Mouse (Mus musculus) hindbrain, embryonic 15.5 days (tissue): ENCODE data around the gene Plac8. TPM values are rescaled to one million over a fixed set of nuclear protein-coding genes. Genes with fewer than 3 reads are reported as not detected.

Experiments used
- ATAC-seq: fragments of 200-750 bp; cut with Nextera tagmentation; 2 replicates; pipeline ENCODE4 v1.8.0; 2017; ENCODE audit warnings: low read depth, moderate number of reproducible peaks, moderate TSS enrichment; ENCODE audit not compliant: low FRiP score
- H3K27ac ChIP-seq: fragments of 300-500 bp; sonication (generic); replicated peaks from 2 replicates; pipeline ENCODE4 v1.5.1; 2015; ENCODE audit warnings: mild to moderate bottlenecking, inconsistent platforms
- H3K27me3 ChIP-seq: fragments of 300-500 bp; sonication (generic); 2 replicates; pipeline ENCODE4 v1.6.1; 2015; ENCODE audit warnings: control low read depth, inconsistent platforms
- H3K36me3 ChIP-seq: fragments of 300-500 bp; sonication (generic); 2 replicates; pipeline ENCODE4 v1.6.1; 2015; ENCODE audit warnings: control low read depth, inconsistent platforms
- H3K4me1 ChIP-seq: fragments of 300-500 bp; sonication (generic); replicated peaks from 2 replicates; pipeline ENCODE4 v1.6.1; 2015; ENCODE audit warnings: control low read depth, inconsistent platforms
- H3K4me2 ChIP-seq: fragments of 300-500 bp; sonication (generic); 2 replicates; pipeline ENCODE4 v1.6.1; 2015; ENCODE audit warnings: moderate library complexity, mild to moderate bottlenecking, inconsistent platforms
- H3K4me3 ChIP-seq: fragments of 300-500 bp; sonication (generic); 2 replicates; pipeline ENCODE4 v1.5.1; 2015; ENCODE audit warnings: mild to moderate bottlenecking, inconsistent platforms
- H3K9ac ChIP-seq: fragments of 300-500 bp; sonication (generic); 2 replicates; pipeline ENCODE4 v1.6.1; 2015; ENCODE audit warnings: inconsistent platforms
- H3K9me3 ChIP-seq: fragments of 300-500 bp; sonication (generic); 2 replicates; pipeline ENCODE4 v1.6.1; 2016; ENCODE audit warnings: control low read depth, inconsistent platforms
- WGBS: fragments of 180-500 bp; shearing (Covaris S2); methylation state at CpG from one replicate; pipeline ENCODE4 v1.1.7; 2015; 5-methylcytosine and 5-hydroxymethylcytosine counted together
- polyA plus RNA-seq: library from polyadenylated mRNA; unstranded; fragments of >200 nt; fragmentation: Nextera tagmentation; extraction: Ambion mirVana; gene quantifications from 2 replicates; pipeline ENCODE4 v1.2.1, GENCODE M21; 2015

The Plac8 gene
- polyA plus RNA-seq, 1 experiment from 2014 or later: 0.35 TPM

DNA sequence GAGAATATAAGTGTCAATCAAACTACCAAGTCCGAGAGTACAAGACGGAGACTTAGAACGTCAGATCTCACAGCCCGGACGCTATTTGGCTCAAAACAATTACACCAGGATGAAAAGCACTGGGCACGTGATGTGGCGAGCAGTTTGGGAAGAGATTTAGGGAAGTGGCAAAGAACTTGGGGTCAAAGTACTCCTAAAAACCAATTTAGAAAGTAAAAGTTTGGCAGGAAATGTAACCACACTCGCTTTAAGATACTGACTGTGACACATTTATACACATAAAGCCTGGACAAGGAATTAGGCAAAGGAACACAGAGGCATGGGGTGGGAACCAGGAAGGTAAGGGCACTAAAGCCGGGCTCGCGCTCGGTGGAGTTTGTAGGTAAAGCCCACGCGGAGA lies 15.0 kb downstream of the Plac8 start:
- WGBS: 88% methylated on average over 14 of the region's 14 CpGs
- H3K4me1 ChIP-seq: no peaks in the 10 kb centered on the region
- H3K4me2 ChIP-seq: no peak overlapping the region
- no peaks in the 10 kb centered on the region for H3K27me3 ChIP-seq
- H3K27ac ChIP-seq: no peak overlapping the region
- H3K36me3 ChIP-seq: no peaks in the 10 kb centered on the region
- no peaks in the 10 kb centered on the region for H3K9me3 ChIP-seq
- H3K9ac ChIP-seq: no peak overlapping the region
- H3K4me3 ChIP-seq: no peak overlapping the region
- no peak for ATAC-seq

DNA sequence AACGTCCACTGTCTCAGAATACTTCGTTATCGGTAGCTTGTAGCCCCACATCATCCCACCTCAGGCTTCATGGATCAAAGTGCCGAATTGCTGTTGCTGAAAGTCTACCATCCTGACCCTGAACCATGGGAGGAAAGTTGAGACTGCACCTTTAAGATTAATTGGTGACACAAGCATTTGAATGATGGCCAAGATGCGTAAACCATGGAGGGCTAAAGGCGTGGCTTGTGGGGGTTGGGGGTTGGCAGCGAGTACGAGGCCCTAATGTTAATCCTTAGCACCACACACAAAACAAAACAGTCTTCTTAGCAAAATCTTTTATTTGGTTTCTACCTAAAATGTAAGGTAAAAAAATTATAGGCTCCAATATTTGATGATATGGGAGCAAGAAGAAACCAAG lies 18.6 kb downstream of the Plac8 start:
- Histone ChIP-seq H3K36me3 (peaks cover 12% of the 10 kb centered on the region), H3K27ac (no peak overlapping the region), H3K9ac (no peak overlapping the region), H3K9me3 (no peaks in the 10 kb centered on the region), H3K27me3 (no peaks in the 10 kb centered on the region), H3K4me2 (no peak overlapping the region), H3K4me1 (no peaks in the 10 kb centered on the region), H3K4me3 (no peak overlapping the region)
- ATAC-seq: no peak
- WGBS: 71% methylated on average over 8 of the region's 8 CpGs

DNA sequence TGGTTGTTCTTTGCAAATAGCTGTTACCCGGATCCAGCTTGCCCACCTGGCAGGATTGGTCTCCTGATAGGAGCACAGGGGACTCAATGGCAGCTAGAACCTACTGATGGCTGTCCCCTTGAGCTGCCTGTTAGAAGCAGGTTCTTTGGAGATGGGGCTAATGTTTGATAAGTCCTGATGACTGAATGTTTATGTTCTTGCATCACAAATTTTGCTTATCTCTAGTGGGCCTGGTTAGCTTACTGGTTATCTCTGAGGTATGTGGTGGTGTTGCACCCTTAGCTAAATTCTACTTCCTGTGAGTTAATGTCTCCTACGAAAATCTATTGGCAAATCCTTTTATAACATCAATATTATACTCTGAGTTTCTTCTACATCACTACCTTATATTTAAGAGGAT lies 20.1 kb downstream of the Plac8 start:
- ATAC-seq: no peak

DNA sequence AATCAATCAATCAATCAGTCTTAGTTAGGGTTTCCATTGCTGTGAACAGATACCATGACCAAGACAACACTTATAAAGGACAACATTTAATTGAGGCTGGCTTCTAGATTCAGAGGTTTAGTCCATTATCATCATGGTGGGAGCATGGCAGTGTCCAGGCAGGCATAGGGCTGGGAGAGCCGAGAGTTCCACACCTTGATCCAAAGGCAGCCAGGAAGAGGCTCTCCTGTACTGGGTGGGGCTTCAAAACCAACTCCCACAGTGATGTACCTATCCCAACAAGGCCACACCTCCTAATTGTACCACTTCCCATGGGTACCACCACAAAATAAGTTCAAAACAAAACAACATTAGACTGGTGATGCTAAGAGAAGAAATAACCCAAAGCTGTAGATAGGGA lies 21.9 kb downstream of the Plac8 start:
- Histone ChIP-seq H3K9me3 (no peaks in the 10 kb centered on the region), H3K4me1 (no peaks in the 10 kb centered on the region), H3K9ac (no peak overlapping the region), H3K27me3 (no peaks in the 10 kb centered on the region), H3K4me3 (no peak overlapping the region), H3K4me2 (no peak overlapping the region), H3K27ac (no peak overlapping the region), H3K36me3 (peaks cover 42% of the 10 kb centered on the region)
- no peak for ATAC-seq
- WGBS: 100% methylated on average over 1 of the region's 1 CpGs

More for the DNA sequence above, 20.1 kb downstream of the Plac8 start:
- Histone ChIP-seq H3K9ac (no peak overlapping the region), H3K4me2 (no peak overlapping the region), H3K36me3 (peaks cover 26% of the 10 kb centered on the region), H3K9me3 (no peaks in the 10 kb centered on the region), H3K4me3 (no peak overlapping the region), H3K27me3 (no peaks in the 10 kb centered on the region), H3K27ac (no peak overlapping the region), H3K4me1 (no peaks in the 10 kb centered on the region)
- WGBS: 74% methylated on average over 2 of the region's 2 CpGs

DNA sequence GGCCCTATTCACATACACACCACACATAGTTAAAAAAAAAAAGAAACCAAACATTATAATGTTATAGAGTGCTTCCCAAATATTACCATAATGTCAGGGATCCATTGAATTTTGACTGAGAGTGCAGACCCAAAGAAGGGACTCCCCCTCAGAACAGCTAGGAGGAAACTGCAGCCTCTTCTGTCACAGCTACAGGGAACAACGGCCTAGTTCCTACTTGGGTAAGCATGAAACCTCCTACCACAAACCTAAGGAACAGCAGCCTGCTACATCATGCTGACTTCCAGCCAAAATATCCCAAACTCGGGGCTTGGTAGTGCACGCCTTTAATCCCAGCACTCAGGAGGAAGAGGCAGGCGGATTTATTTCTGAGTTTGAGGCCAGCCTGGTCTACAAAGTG lies 22.7 kb downstream of the Plac8 start:
- no peak overlapping the region for H3K27ac ChIP-seq
- H3K9me3 ChIP-seq: no peaks in the 10 kb centered on the region
- no peaks in the 10 kb centered on the region for H3K4me1 ChIP-seq
- no peak overlapping the region for H3K4me2 ChIP-seq
- H3K9ac ChIP-seq: no peak overlapping the region
- peaks cover 49% of the 10 kb centered on the region for H3K36me3 ChIP-seq
- 96% methylated on average over 4 of the region's 4 CpGs for WGBS
- no peaks in the 10 kb centered on the region for H3K27me3 ChIP-seq
- no peak overlapping the region for H3K4me3 ChIP-seq
- ATAC-seq: no peak

DNA sequence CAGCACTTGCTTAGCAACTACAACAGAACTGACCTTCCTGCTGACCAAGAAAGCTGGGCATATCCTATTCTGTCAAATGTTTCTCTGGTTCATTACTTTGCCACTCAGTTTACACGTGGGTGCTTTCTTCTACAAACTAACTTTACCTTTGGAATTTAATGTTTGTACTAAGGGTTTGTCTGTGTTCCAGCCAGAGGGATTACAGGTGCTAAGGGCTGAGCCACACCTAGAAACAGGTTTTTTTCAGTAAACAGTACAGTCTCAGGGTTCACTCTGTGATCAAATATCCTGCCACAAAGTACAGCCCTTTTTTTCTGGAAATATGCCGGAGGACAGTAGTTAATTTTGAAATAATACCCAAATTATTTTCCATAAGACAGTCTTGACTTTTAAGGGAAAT lies 23.8 kb downstream of the Plac8 start:
- 90% methylated on average over 2 of the region's 2 CpGs for WGBS

DNA sequence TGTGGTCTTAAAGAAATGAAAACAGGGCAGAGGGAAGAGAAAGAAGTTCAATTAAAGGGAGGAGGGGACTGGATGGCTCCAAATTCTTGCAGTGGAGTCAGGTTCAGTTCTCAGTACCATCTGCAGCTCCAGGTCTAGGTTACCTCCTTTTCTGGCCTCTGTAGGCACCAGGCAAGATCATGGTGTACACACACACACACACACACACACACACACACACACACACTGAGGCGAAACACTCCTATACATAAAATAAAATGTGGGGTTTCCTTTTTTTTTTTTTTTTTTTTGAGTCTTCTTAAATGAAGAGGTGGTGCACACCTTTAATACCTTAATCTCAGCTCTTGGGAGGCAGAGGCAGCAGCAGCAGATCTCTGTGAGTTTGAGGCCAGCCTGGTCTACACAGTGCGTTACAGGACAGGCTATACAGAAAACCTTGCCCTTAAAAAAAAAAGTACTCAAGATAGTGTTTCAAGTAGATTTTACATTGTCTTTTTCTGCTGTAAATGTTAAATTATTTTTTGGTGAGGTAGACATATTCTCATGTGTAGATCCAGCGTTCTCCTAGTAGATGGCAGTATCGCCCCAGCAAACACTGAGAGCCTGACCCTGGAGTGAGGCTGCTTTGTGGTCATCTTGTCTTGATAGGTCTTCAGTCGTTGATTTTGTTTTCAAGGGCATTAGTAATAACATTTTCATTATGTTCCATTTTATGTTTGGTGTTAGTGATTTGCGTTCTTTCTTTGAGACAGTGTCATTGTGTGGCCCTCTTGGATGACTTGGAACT lies 25.6 kb downstream of the Plac8 start:
- peaks cover 69% of the 10 kb centered on the region for H3K36me3 ChIP-seq
- WGBS: 91% methylated on average over 6 of the region's 6 CpGs
- no peaks in the 10 kb centered on the region for H3K9me3 ChIP-seq

More for the DNA sequence above, 23.8 kb downstream of the Plac8 start:
- no peak for ATAC-seq
- Histone ChIP-seq H3K4me3 (no peak overlapping the region), H3K4me1 (no peaks in the 10 kb centered on the region), H3K27me3 (no peaks in the 10 kb centered on the region), H3K27ac (no peak overlapping the region), H3K9me3 (no peaks in the 10 kb centered on the region), H3K9ac (no peak overlapping the region), H3K36me3 (peaks cover 56% of the 10 kb centered on the region), H3K4me2 (no peak overlapping the region)

DNA sequence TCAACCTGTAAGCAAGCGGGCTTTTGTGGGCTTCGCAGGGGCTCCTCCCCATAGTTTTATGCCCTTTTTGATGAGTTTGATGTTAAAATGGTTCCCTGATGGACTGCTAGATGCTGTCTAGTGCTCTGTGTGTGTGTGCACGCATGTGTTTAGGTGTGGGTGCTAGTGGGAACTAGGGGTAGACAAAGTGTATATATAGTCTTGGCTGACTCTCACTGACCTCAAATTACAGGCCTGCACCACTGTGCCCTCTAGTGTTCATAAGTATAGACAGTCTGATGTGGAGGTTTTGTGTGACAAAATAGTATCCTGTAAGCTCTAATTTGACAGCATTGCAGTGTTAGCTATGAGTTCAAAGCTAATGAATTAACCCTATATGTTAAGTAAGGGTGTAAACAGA lies 35.4 kb downstream of the Plac8 start:
- Histone ChIP-seq H3K9me3 (no peaks in the 10 kb centered on the region), H3K27me3 (no peaks in the 10 kb centered on the region), H3K36me3 (peaks cover 51% of the 10 kb centered on the region), H3K27ac (no peak overlapping the region), H3K4me3 (no peak overlapping the region), H3K4me2 (no peak overlapping the region), H3K9ac (no peak overlapping the region), H3K4me1 (no peaks in the 10 kb centered on the region)
- 92% methylated on average over 3 of the region's 3 CpGs for WGBS
- ATAC-seq: no peak

More for the DNA sequence above, 25.6 kb downstream of the Plac8 start:
- Histone ChIP-seq H3K4me1 (no peaks in the 10 kb centered on the region), H3K9ac (no peak overlapping the region), H3K27ac (no peak overlapping the region), H3K4me3 (no peak overlapping the region), H3K27me3 (no peaks in the 10 kb centered on the region), H3K4me2 (no peak overlapping the region)
- no peak for ATAC-seq

DNA sequence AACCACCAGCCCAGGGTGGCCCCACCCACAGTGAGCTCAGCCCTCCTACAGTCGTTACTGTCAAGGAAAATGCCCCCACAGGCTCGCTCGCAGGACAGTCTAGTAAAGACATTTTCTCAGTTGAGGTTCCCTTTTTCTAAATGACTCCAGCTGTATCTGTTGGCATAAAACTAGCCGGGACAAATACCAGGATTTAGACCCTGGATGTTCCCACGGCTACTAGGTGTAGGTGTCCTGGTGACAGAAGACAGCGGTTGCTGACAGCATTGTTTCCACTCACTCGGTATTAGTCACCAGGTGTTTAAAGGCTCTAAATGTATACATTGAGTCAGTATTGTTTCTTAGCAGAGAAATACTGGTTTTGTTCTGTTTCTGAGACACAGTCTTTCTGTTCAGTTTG lies 36.2 kb downstream of the Plac8 start:
- Histone ChIP-seq H3K36me3 (peaks cover 53% of the 10 kb centered on the region), H3K27ac (no peak overlapping the region), H3K4me2 (no peak overlapping the region), H3K4me3 (no peak overlapping the region), H3K4me1 (no peaks in the 10 kb centered on the region), H3K9ac (no peak overlapping the region), H3K9me3 (no peaks in the 10 kb centered on the region), H3K27me3 (no peaks in the 10 kb centered on the region)
- 85% methylated on average over 7 of the region's 7 CpGs for WGBS
- no peak for ATAC-seq

DNA sequence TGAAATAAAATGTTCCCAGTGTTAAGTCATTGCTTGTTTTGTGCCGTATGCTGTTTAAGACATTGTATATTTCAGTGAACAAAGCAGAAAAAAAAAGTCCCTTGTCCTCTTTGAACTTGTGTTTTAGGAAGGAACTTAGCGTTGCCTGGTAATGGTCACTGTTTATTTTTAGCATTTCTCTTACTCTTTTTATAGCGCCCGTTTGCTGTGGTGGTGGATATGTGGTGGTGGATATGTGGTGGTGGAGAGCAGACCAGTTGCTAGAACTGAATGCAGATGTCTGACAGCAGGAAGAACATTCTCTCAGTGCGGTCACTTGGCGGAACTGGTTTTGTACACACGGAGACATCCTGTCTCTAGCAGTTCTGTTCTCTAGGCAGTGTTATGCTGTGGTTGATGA lies 45.9 kb downstream of the Plac8 start:
- Histone ChIP-seq H3K27ac (no peak overlapping the region), H3K9me3 (no peaks in the 10 kb centered on the region), H3K36me3 (peaks cover 25% of the 10 kb centered on the region), H3K27me3 (no peaks in the 10 kb centered on the region), H3K4me2 (no peak overlapping the region), H3K4me1 (no peaks in the 10 kb centered on the region), H3K9ac (no peak overlapping the region), H3K4me3 (no peak overlapping the region)
- no peak for ATAC-seq
- 87% methylated on average over 7 of the region's 7 CpGs for whole genome bisulfite sequencing

DNA sequence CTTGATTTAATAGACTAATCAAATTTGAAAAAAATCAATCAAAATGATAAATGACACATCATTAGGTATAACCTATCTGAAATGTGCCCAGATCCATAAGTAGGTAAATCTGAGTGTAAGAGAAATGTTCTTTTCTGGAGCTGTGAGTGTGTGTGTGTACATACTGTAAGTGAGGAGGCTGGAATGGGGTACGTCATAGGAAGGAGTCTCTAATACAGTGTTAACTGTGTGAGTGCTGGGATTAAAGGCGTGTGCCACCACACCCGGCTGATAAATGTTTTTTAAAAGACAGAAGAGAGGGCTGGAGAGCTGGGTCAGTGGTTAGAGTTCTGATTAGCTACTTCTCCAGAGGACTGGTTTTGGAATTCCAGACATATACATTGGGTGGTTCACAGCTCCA lies 46.4 kb downstream of the Plac8 start:
- Histone ChIP-seq H3K27ac (no peak overlapping the region), H3K9me3 (no peaks in the 10 kb centered on the region), H3K4me2 (no peak overlapping the region), H3K36me3 (peaks cover 20% of the 10 kb centered on the region), H3K27me3 (no peaks in the 10 kb centered on the region), H3K4me1 (peaks cover under 1% of the 10 kb centered on the region; the same call in 1 of the 2 replicates), H3K4me3 (no peak overlapping the region), H3K9ac (no peak overlapping the region)
- ATAC-seq: no peak
- 87% methylated on average over 3 of the region's 3 CpGs for WGBS

DNA sequence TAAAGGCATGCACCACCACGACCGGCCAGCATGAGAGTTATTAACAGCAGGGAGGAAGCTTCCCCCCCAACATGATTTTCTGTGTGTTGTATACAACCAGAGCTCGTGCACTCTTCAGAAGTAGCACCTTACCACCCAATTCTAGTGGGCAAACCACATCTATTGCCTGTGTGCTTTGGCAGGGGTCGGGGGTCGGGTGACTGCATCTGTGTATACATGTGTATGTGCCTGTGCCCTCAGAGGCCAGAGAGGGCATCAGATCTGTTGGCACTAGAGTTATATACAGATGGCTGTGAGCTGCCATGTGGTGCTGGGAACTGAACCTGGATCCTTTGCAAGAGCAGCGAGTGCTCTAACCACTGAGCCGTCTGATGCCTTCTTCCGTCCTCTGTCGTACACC lies 47.1 kb downstream of the Plac8 start:
- WGBS: 94% methylated on average over 9 of the region's 9 CpGs
- no peaks in the 10 kb centered on the region for H3K9me3 ChIP-seq
- no peak overlapping the region for H3K4me2 ChIP-seq
- peaks cover 7% of the 10 kb centered on the region for H3K4me1 ChIP-seq
- no peak for ATAC-seq
- no peaks in the 10 kb centered on the region for H3K27me3 ChIP-seq
- no peak overlapping the region for H3K27ac ChIP-seq
- H3K36me3 ChIP-seq: peaks cover 13% of the 10 kb centered on the region
- H3K4me3 ChIP-seq: no peak overlapping the region
- no peak overlapping the region for H3K9ac ChIP-seq

DNA sequence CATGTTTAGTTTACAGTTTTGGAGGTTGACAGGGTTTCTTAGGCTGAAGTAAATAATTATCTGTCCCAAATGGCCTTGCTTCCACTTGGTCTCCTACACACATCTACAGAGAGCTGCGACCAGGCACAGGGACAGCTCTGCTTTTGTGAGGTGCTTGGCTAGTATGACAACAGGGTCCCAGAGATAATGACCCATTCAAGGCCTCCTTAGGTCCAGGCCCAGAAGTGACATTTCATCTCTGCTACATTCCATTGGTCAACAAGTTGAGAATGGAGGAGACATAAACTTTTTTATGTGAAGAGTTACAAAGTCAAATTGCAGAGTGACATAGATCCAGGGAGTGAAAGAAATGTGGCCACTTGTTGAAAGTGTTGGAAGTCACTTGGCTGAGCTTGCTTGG lies 48.7 kb downstream of the Plac8 start:
- 95% methylated on average over 1 of the region's 1 CpGs for WGBS
- no peaks in the 10 kb centered on the region for H3K9me3 ChIP-seq
- H3K27me3 ChIP-seq: no peaks in the 10 kb centered on the region
- H3K27ac ChIP-seq: no peak overlapping the region
- H3K4me2 ChIP-seq: no peak overlapping the region
- no peak for ATAC-seq
- no peak overlapping the region for H3K9ac ChIP-seq
- H3K4me3 ChIP-seq: no peak overlapping the region
- H3K36me3 ChIP-seq: no peaks in the 10 kb centered on the region; the same call in none of the 2 replicates
- H3K4me1 ChIP-seq: peaks cover 17% of the 10 kb centered on the region
